Mouse (Mus musculus): Measurements from ENCODE around the gene Il17c.

- TF ChIP-seq CTCF (IDR thresholded peaks at IDR 0.05; ENCODE audit: extremely low read depth, insufficient read depth, low read length) (no peak), POLR2A (IDR thresholded peaks at IDR 0.05; ENCODE audit: extremely low read depth, insufficient read depth, low read length) (no peak)
Observed at GRCm38 (mm10) chr8:122405146-122405805, 16.5 kb upstream of the Il17c start.

Measured in cortical plate, adult 2 months (tissue).